Mouse (Mus musculus): ENCODE results near the gene Ccdc105.

GRCm38 (mm10) chr10:78787566-78788087, 34.8 kb upstream of the Ccdc105 start:
- TF ChIP-seq CTCF (conservative IDR thresholded peaks at IDR 0.05; ENCODE audit: low read length) (no peak), POU5F1 (IDR thresholded peaks at IDR 0.05; ENCODE audit: borderline replicate concordance, low read length) (no peak), NANOG (IDR thresholded peaks at IDR 0.05; ENCODE audit: borderline replicate concordance, low read length) (no peak)

Data from E14TG2a.4 (cell line).